Mouse (Mus musculus): ENCODE measurements around the gene Tex21.

GRCm38 (mm10) chr12:76216716-76217115, 29.8 kb downstream of the Tex21 start:
- TF ChIP-seq CTCF (IDR thresholded peaks at IDR 0.05; ENCODE audit: extremely low read depth, insufficient read length, insufficient replicate concordance, low read depth, low read length) (no peak), POLR2A (IDR thresholded peaks at IDR 0.05; ENCODE audit: low read depth, low read length) (no peak)
